Mouse (Mus musculus): ENCODE data around the gene Gm3250.

GRCm38 (mm10) chr10:77794976-77795375 is 12.6 kb upstream of the Gm3250 start, which contains the start of gene Gm9639:
- TF ChIP-seq CTCF (IDR thresholded peaks at IDR 0.05; ENCODE audit: low read depth) (no peak), EP300 (IDR thresholded peaks at IDR 0.05; ENCODE audit: low read depth) (no peak)

Measured in liver, postnatal 0 days (tissue).